Mouse (Mus musculus) c-Kit-positive CD71-positive TER-119-negative erythroid progenitor cells, embryonic 14.5 days (primary cell): ENCODE data around the gene Pla2g3.

Source experiments
- DNase-seq: peaks from one replicate; pipeline ENCODE4 v3.0.0-alpha.2; 2013; ENCODE audit warnings: low read depth

Pla2g3 gene

DNA sequence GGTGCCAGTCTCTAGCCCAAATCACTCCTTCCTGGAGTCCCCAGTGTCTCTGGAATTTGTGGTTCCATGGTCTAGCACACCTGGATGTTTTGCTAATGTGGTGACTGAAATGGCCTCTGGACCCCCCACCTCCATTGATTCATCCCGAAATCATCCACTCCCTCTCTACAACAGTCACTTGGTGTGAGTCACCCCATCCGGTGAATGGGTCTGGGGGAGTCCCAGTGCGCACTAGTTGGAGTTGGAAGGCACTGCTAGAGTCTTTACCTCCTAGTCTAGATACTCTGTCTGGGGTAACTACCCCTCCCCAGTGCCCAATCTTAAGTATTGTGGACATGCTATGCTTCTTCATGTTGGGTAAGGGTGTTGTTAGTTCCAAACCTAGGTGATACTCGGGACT lies 50.3 kb downstream of the Pla2g3 start:
- no peak for DNase-seq

DNA sequence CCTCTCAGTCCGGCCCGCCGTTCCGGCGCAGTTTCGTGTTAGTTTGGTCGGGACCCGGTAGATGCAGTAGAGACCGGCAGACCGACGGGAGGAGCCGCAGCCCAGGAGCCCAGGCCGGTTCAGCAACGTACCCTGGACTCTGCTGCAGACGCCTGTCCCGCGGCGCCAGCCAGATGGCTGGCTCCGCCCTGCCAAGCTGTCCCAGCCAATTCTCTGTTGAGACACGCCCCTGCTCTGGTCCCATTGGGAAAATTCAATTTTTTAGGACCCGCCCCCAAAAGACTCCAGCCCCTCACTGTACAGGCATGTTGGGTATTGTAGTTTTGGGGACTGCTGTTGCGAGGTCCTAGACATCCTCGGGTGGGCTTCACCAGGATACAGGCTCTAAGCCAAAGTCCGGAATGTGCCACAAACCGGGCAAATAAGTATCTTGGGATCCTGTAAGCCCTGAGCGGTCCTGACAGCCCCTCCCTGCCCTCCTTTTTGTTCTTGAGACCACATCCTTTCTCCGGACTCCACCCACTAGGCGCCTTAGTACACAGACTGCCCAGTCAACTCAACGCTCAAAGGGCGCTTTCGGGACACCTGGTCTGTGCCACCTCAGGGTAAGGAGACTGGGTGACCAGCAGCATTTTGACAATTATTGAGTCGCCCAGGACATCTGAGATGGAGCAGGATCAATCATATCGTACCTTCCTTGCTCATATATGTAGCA lies 51.2 kb downstream of the Pla2g3 start:
- peak; percentile 90 for DNase-seq

DNA sequence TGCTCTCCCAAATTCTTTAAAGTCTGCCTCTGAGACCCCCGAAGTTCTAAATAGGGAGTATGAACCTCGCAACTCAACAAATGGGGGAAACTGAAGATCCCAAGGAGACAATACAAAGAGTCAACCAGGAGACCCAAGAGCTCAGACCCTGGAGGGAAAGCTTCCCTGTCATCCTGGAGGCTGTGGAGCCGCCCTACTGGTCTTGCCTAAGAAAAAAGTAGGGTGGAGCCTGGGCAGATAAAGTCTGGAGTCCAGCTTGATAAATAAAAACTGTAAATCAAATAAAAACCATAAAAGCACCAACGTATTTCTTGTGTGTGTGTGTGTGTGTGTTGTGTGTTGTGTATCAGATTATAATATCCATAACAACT lies 51.7 kb downstream of the Pla2g3 start:
- DNase-seq: no peak

DNA sequence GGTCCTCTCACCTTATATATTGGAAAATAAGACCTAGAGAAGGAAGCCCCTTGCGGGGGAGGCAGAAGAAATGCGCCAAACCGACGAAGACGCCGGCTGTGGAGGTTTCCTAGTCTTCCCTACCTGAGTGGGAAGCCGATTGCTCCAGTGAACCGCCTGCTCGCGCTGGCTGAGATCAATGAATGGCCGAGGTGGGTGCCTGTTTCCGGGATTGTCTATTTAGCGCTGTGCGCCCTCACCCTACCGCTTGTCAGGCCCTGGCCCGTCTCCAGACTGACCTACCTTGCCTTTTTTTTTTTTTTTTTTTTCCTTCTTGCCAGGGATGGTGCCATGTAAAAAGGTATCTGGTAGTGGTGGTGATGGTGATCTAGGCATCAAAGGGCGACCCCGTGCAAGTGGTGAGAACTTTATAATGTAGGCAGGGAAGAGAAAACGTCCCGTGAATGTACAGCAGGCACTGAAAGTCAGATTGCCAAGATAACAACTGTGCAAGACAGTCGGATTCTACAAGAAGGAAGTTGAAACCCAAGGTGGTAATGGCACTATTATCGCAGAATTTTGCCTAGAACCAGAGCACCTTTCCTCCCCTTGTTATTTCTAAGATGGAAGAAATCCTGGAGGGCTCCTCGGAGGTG lies 52.5 kb downstream of the Pla2g3 start, which contains the start of gene Smtn:
TSS of gene Smtn (minus strand) at position 162 of the 635 bp plus-strand sequence.
- DNase-seq: no peak

DNA sequence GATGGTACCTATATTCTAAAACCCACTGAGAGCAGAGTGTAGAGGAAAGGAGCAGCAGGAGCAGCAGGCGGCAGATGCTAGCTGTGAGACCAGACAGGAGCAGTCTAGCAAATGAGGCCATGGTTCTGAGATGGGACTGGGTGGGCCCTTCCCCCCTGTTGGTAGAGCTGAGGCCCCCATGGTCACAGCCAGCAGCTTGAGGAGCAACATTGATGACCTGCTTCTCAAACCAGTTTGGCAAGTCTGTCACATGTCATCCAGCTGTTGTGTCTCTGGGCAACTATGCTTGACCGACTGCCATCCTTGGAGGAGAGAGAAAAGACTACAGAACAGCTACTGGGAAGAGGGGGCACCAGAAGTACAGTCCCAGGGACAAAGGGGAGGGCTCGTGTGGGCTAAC lies 53.8 kb downstream of the Pla2g3 start:
- DNase-seq: no peak

DNA sequence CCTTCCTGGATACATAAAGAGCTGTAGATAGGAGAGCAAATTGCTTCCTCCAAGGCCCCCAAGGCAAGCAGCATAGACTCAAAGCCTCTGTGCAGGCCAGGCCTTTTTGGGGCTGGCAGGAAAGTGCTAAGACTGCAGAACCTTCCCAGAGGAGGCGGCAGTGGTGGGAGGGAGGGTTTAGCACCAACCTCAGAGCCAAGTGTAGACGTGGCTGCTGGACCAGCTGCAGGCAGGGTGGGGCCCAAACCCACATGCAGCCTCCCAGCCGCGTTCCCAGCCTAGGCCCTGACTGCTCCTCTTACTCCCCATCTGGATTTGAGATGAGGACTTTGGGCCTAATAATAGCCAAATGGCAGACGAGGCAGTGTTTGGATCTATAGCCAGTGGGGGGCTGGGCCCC lies 54.9 kb downstream of the Pla2g3 start:
- no peak for DNase-seq

DNA sequence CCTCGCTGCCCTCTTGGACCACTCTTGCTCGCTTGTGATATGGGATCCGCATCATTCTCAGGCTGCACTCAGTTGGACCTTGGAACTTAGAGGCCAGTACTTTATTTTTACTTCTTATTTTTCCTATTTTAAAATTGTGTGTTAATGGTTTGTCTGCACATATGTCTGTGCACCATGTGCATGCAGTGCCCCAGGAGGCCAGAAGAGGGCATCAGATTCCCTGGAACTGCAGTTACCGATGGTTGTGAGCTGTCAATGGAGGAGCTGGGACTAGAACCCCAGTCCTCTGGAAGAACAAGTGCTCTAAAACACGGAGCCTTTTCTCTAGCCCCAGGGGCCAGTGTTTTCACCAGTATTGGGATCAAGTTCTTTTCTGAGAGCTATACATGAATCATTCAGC lies 56.3 kb downstream of the Pla2g3 start:
- DNase-seq: no peak

DNA sequence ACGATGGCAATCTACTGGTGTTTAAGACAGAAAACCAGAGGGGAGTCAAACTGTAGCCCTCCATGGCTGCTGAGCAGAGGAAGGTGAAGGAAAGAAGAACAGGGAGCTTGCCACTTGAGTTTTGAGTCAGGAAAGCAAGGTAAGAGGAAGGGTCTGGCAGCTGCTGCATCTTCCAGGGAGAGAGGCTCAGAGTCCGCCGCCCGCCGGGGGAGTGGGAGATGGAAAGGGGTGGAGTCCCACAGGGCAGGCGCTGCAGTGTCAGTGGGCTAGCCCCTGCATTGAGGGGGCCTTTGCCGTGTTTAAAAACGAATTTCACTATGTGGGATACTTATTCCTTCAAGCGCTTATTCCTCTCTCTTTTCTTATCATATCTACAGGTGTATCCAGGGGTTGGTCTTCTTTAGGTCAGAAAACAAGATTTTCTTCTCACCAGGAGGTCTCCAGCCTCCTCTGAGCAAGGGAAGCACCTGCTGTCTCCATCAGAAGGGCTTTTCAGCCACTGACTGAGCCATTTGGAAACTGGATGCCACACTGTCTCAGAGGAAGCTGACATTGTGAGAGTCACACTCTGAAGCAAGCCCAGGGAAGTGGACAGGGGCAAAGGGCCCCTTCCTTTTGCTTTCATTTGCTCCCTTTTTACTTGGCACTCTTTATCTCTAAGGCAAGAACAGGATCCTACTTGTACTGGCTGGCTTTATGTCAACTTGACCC lies 57.6 kb downstream of the Pla2g3 start:
- DNase-seq: no peak

DNA sequence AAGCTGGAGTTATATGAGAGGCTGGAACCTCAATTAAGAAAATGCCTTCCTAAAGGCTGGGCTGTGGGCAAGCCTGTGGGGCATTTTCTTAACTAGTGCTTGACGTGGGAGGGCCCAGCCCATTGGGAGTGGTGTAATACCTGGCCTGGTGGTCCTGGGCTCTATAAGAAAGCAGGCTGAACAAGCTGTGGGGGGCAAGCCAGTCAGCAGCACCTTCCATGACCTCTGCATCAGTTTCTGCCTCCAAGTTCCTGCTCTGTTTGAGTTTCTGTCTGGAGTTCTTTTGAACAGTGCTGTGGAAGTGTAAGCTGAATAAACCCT lies 58.1 kb downstream of the Pla2g3 start:
- no peak for DNase-seq

DNA sequence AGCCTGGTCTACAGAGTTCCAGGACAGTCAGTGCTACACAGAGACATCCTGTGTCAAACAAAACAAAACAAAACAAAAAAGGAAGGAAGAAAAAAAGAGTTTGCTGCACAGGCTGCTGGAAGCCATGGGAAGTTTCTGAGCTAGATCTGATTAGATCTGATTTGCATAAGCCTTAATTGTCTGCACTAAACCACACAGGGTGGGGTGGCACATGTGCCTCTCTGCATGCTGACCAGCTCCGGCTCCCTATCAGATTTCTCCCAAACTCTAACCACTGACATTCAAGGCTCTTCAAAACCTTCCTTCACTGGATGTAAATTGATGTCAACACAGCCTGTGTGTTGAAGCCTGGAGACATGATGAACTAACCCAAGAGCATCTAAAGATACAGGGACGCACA lies 59.0 kb downstream of the Pla2g3 start:
- DNase-seq: no peak

DNA sequence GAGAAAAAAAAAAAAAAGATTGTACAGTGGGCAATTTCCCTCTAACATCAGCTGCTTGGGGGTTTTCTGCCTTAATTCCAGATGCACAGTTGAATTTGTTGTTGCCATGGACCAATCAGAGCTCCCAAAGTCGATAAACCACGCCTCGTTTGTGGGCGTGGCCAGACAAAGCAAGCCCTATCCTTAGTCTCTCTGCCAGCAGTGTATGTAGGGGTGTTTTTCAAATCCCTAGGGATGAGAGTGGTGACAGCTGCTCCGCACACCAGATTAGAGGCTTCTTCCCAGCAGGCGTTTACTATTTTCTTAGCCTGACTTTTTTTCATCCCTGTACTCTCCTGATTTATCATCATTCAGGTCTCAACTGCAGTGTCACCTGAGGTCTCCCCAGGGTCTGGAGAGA lies 59.9 kb downstream of the Pla2g3 start:
- no peak for DNase-seq

DNA sequence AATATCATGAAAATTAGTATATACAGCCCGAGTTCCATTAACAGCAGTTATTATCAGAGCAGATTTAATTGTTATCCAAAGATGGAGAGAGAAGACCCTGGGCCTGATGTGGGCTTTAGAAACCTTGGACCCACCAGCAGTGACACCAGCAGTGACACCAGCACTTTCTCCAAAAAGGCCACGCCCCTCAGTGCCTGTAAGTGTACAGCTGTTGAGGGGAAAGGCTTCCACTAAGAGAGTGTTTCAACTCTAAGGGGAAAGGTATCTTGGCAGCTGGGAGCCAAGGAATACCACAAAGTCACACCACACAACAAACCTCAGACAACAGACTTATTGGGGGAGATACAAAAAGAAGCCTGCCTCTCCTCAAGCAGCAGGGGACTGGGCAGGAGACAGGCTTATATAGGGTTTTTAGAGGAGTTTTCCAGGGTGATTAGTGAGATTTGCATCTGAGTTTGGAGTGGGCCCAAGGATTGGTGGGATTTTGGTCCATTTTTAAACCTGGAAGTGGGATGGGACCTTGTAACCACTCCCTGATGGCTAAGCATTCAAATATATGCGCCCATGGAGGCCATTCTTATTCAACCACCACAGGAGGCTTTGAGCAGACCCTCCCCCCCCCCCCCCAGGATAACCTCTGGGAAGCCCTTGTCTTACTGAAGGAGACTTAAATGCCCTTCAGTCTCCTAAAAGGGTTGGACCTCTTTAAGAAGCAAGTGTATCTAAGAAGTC lies 60.6 kb downstream of the Pla2g3 start:
- no peak for DNase-seq
